Mouse (Mus musculus) liver, embryonic 11.5 days (tissue): ENCODE measurements at regions not wholly inside any gene's neighbourhood (a gene's known extent, or its start where the extent isn't known, plus 50 kb on each side); places are given as distances from the start of the nearest gene placed in this dataset.

Experiments used
- ATAC-seq: fragments of 200-750 bp; cut with Nextera tagmentation; replicated peaks from 2 replicates; pipeline ENCODE4 v1.8.0; 2017; ENCODE audit warnings: moderate number of reproducible peaks, mild to moderate bottlenecking, moderate TSS enrichment, moderate library complexity; ENCODE audit not compliant: low FRiP score
- DNase-seq: peaks from one replicate; pipeline ENCODE4 v3.0.0-alpha.2; 2017; ENCODE audit warnings: low spot score
- H3K27ac ChIP-seq: fragments of 300-500 bp; sonication (generic); 2 replicates; pipeline ENCODE4 v1.5.1; 2014; ENCODE audit warnings: mild to moderate bottlenecking, low read depth, low read length, control low read depth
- H3K27me3 ChIP-seq: fragments of 300-500 bp; sonication (generic); replicated peaks from 2 replicates; pipeline ENCODE4 v1.6.1; 2014; ENCODE audit warnings: low read length, mixed read lengths; ENCODE audit not compliant: control insufficient read depth, insufficient read depth
- H3K36me3 ChIP-seq: fragments of 300-500 bp; sonication (generic); 2 replicates; pipeline ENCODE4 v1.6.1; 2014; ENCODE audit warnings: mild to moderate bottlenecking, low read length, moderate library complexity, mixed read lengths; ENCODE audit not compliant: control insufficient read depth, insufficient read depth
- H3K4me1 ChIP-seq: fragments of 300-500 bp; sonication (generic); replicated peaks from 2 replicates; pipeline ENCODE4 v1.6.1; 2014; ENCODE audit warnings: low read length, mixed read lengths; ENCODE audit not compliant: control insufficient read depth, insufficient read depth
- H3K4me2 ChIP-seq: fragments of 300-500 bp; sonication (generic); 2 replicates; pipeline ENCODE4 v1.6.1; 2014; ENCODE audit warnings: mild to moderate bottlenecking, control low read depth, moderate library complexity
- H3K4me3 ChIP-seq: fragments of 300-500 bp; sonication (generic); 2 replicates; pipeline ENCODE4 v1.5.1; 2014; ENCODE audit warnings: low read depth, low read length, control low read depth
- H3K9ac ChIP-seq: fragments of 300-500 bp; sonication (generic); 2 replicates; pipeline ENCODE4 v1.6.1; 2014; ENCODE audit warnings: low read depth, low read length, control low read depth
- H3K9me3 ChIP-seq: fragments of 300-500 bp; sonication (generic); 2 replicates; pipeline ENCODE4 v1.6.1; 2016; ENCODE audit warnings: low read length, inconsistent platforms, mixed read lengths; ENCODE audit not compliant: control insufficient read depth
- WGBS: fragments of 180-500 bp; shearing (Covaris S2); extraction: QIAGEN DNeasy Blood & Tissue Kit; methylation state at CpG from one replicate; pipeline ENCODE4 v1.1.7; 2014; 5-methylcytosine and 5-hydroxymethylcytosine counted together

- Histone ChIP-seq H3K9me3 (0 out of 2 replicates have a peak, but pooled peaks cover 2% of the 10 kb centered on the region), H3K4me3 (no peak overlapping the region), H3K4me1 (no peaks in the 10 kb centered on the region), H3K27me3 (no peaks in the 10 kb centered on the region), H3K36me3 (no peaks in the 10 kb centered on the region), H3K27ac (no peak overlapping the region), H3K9ac (no peak overlapping the region), H3K4me2 (no peak overlapping the region)
- WGBS: 80% methylated on average over 7 of the region's 7 CpGs
- no peak for DNase-seq
- no peak for ATAC-seq
These were observed 357.2 kb upstream of the Tmc3 start for GRCm38 (mm10) chr7:83227262-83228108.

GRCm38 (mm10) chr7:83230496-83231325 lies 354.0 kb upstream of the Tmc3 start:
- H3K27ac ChIP-seq: no peak overlapping the region
- no peak overlapping the region for H3K9ac ChIP-seq
- ATAC-seq: no peak
- H3K4me2 ChIP-seq: no peak overlapping the region
- H3K36me3 ChIP-seq: no peaks in the 10 kb centered on the region
- no peaks in the 10 kb centered on the region for H3K27me3 ChIP-seq
- WGBS: 66% methylated on average over 3 of the region's 3 CpGs
- no peaks in the 10 kb centered on the region for H3K4me1 ChIP-seq
- no peak for DNase-seq
- no peak overlapping the region for H3K4me3 ChIP-seq
- H3K9me3 ChIP-seq: 0 out of 2 replicates have a peak, but pooled peaks cover 2% of the 10 kb centered on the region

- Histone ChIP-seq H3K4me1 (no peaks in the 10 kb centered on the region), H3K9me3 (no peaks in the 10 kb centered on the region), H3K27me3 (no peaks in the 10 kb centered on the region), H3K4me2 (no peak overlapping the region), H3K9ac (no peak overlapping the region), H3K36me3 (no peaks in the 10 kb centered on the region), H3K4me3 (no peak overlapping the region), H3K27ac (no peak overlapping the region)
- 85% methylated on average over 3 of the region's 3 CpGs for WGBS
- ATAC-seq (no peak), DNase-seq (no peak)
These were observed 349.1 kb upstream of the Tmc3 start for GRCm38 (mm10) chr7:83235659-83236058.

GRCm38 (mm10) chr7:83237336-83237735 lies 347.4 kb upstream of the Tmc3 start:
- no peaks in the 10 kb centered on the region for H3K36me3 ChIP-seq
- no peak for DNase-seq
- H3K4me3 ChIP-seq: no peak overlapping the region
- no peaks in the 10 kb centered on the region for H3K9me3 ChIP-seq
- H3K4me2 ChIP-seq: no peak overlapping the region
- WGBS: 80% methylated on average over 3 of the region's 3 CpGs
- H3K4me1 ChIP-seq: no peaks in the 10 kb centered on the region
- no peak overlapping the region for H3K9ac ChIP-seq
- H3K27me3 ChIP-seq: no peaks in the 10 kb centered on the region
- no peak for ATAC-seq
- H3K27ac ChIP-seq: no peak overlapping the region

- H3K9ac ChIP-seq: no peak overlapping the region
- DNase-seq: no peak
- no peak overlapping the region for H3K4me3 ChIP-seq
- no peak for ATAC-seq
- no peaks in the 10 kb centered on the region for H3K27me3 ChIP-seq
- H3K4me1 ChIP-seq: no peaks in the 10 kb centered on the region
- H3K4me2 ChIP-seq: no peak overlapping the region
- no peaks in the 10 kb centered on the region for H3K36me3 ChIP-seq
- H3K9me3 ChIP-seq: no peaks in the 10 kb centered on the region
- no peak overlapping the region for H3K27ac ChIP-seq
These were observed 346.6 kb upstream of the Tmc3 start for GRCm38 (mm10) chr7:83238091-83238490.

GRCm38 (mm10) chr7:83242233-83242632 lies 342.5 kb upstream of the Tmc3 start:
- Histone ChIP-seq H3K9ac (no peak overlapping the region), H3K4me3 (no peak overlapping the region), H3K36me3 (no peaks in the 10 kb centered on the region), H3K27me3 (no peaks in the 10 kb centered on the region), H3K4me1 (no peaks in the 10 kb centered on the region), H3K9me3 (no peaks in the 10 kb centered on the region), H3K27ac (no peak overlapping the region), H3K4me2 (no peak overlapping the region)
- WGBS: 47% methylated on average over 3 of the region's 3 CpGs
- ATAC-seq: no peak
- no peak for DNase-seq

- no peak for DNase-seq
- Histone ChIP-seq H3K4me1 (no peaks in the 10 kb centered on the region), H3K4me2 (no peak overlapping the region), H3K9ac (no peak overlapping the region), H3K27me3 (no peaks in the 10 kb centered on the region), H3K9me3 (no peaks in the 10 kb centered on the region), H3K36me3 (no peaks in the 10 kb centered on the region), H3K27ac (no peak overlapping the region), H3K4me3 (no peak overlapping the region)
- WGBS: 71% methylated on average over 2 of the region's 2 CpGs
- ATAC-seq: no peak
These were observed 338.9 kb upstream of the Tmc3 start for GRCm38 (mm10) chr7:83245867-83246266.

- no peak for ATAC-seq
- DNase-seq: no peak
- WGBS: 81% methylated on average over 8 of the region's 8 CpGs
- Histone ChIP-seq H3K4me1 (no peaks in the 10 kb centered on the region), H3K9ac (no peak overlapping the region), H3K27me3 (no peaks in the 10 kb centered on the region), H3K4me2 (no peak overlapping the region), H3K9me3 (no peaks in the 10 kb centered on the region), H3K4me3 (no peak overlapping the region), H3K27ac (no peak overlapping the region), H3K36me3 (no peaks in the 10 kb centered on the region)
These were observed 332.6 kb upstream of the Tmc3 start for GRCm38 (mm10) chr7:83251995-83252563.
